In genomic region chr7:124607061-124607460, GRCm38 (mm10) we compare ENCODE assay signal across 16 mouse cellular contexts.
"Had no signal": no experiment of that assay in that cellular context is flagged by ENCODE, and none has a peak within 500 bp of the region (broad histone marks: within the 10 kb centered on the region; RNA-seq: fewer than 3 reads in every experiment).

No protein-coding gene starts in this region.

- H3K27me3 ChIP-seq: neural tube, embryonic 12.5 days; neural tube, embryonic 13.5 days; neural tube, embryonic 15.5 days; stomach, embryonic 15.5 days had no signal

- H3K9me3 ChIP-seq: neural tube, embryonic 12.5 days; neural tube, embryonic 13.5 days; neural tube, embryonic 15.5 days; stomach, embryonic 15.5 days had no signal

- H3K9ac ChIP-seq: neural tube, embryonic 12.5 days; neural tube, embryonic 13.5 days; neural tube, embryonic 15.5 days; stomach, embryonic 15.5 days had no signal

- H3K36me3 ChIP-seq: neural tube, embryonic 12.5 days; neural tube, embryonic 13.5 days; neural tube, embryonic 15.5 days; stomach, embryonic 15.5 days had no signal

- H3K27ac ChIP-seq: neural tube, embryonic 12.5 days; neural tube, embryonic 13.5 days; neural tube, embryonic 15.5 days; stomach, embryonic 15.5 days had no signal

- H3K4me2 ChIP-seq: neural tube, embryonic 12.5 days; neural tube, embryonic 13.5 days; neural tube, embryonic 15.5 days; stomach, embryonic 15.5 days had no signal

- H3K4me3 ChIP-seq: neural tube, embryonic 12.5 days; neural tube, embryonic 13.5 days; neural tube, embryonic 15.5 days; stomach, embryonic 15.5 days had no signal

- H3K4me1 ChIP-seq: neural tube, embryonic 12.5 days; neural tube, embryonic 13.5 days; neural tube, embryonic 15.5 days; stomach, embryonic 15.5 days had no signal

- DNase-seq: retina, postnatal 1 day; right cerebral cortex, adult 18-20 months; right cerebral cortex, postnatal 14 days; right cerebral cortex, postnatal 25 days; right cerebral cortex, postnatal 4 days; spleen, adult 18-20 months; thymus, adult 18-20 months; thymus, adult 2 months; thymus, postnatal 14 days; thymus, postnatal 25 days; thymus, postnatal 36 days; thymus, postnatal 4 days had no signal
